In genomic region chr2:26574862-26575261, GRCm38 (mm10) we compare ENCODE assay signal across 18 mouse cellular contexts. TPM values are rescaled to one million over a fixed set of nuclear protein-coding genes. Genes with fewer than 3 reads are reported as not detected.
A peak's percentile ranks its signal among the peaks of the same experiment; 100 is the strongest.
DNase-seq lines count a peak whose midpoint lies in the region; ATAC-seq and TF ChIP-seq lines count a peak whose summit lies in the region.
"Had no signal": no experiment of that assay in that cellular context is flagged by ENCODE, and none has a peak within 500 bp of the region (broad histone marks: within the 10 kb centered on the region; RNA-seq: fewer than 3 reads in every experiment).

No protein-coding gene starts in this region.

- intact Hi-C loops in heart, adult 2 months (cut with DNase I), result no loop called here
- intact Hi-C loops in heart, postnatal 36 days (cut with DNase I), result no loop called here

- TF ChIP-seq EP300 in heart, adult 2 months (IDR thresholded peaks at IDR 0.05; ENCODE audit: insufficient read depth, low read depth, low read length), result no peak

- no peak for DNase-seq in heart, adult 2 months
- no peak for DNase-seq in heart, postnatal 36 days
- DNase-seq in kidney, adult 2 months, result no peak
- no peak for DNase-seq in kidney, adult 8-10 months
- DNase-seq in midbrain, embryonic 10.5 days (ENCODE audit: low spot score), result peak; percentile 27
- no peak for DNase-seq in midbrain, embryonic 11.5 days (ENCODE audit: low spot score, missing footprints)
- no peak for DNase-seq in ovary, postnatal 10 days (ENCODE audit: low spot score)
- DNase-seq in right cerebral cortex, adult 2 months (ENCODE audit: low spot score in 2 of 2), result no peak
- DNase-seq: adrenal gland, postnatal 25 days; layer of hippocampus, adult 9-11 months; right cerebral cortex, postnatal 25 days; thymus, adult 2 months had no signal

- TF ChIP-seq CTCF in heart, adult 2 months (IDR thresholded peaks at IDR 0.05), result no peak
- TF ChIP-seq CTCF in kidney, adult 2 months (conservative IDR thresholded peaks at IDR 0.05; ENCODE audit: insufficient read depth, insufficient read length, low read depth, low read length), result no peak

- peak overlapping the region; percentile 34; the same call in 1 of the 2 replicates for H3K4me3 ChIP-seq in heart, adult 2 months
- H3K4me3 ChIP-seq in kidney, adult 2 months (ENCODE audit: insufficient read depth, low read depth, low read length), result no peak overlapping the region
- no peak overlapping the region for H3K4me3 ChIP-seq in midbrain, embryonic 10.5 days
- H3K4me3 ChIP-seq in midbrain, embryonic 11.5 days (ENCODE audit: low read depth, low read length), result no peak overlapping the region
- H3K4me3 ChIP-seq: limb, embryonic 10.5 days had no signal

- 63% methylated on average over 5 of the region's 5 CpGs for whole genome bisulfite sequencing in heart, adult 2 months
- 77% methylated on average over 5 of the region's 5 CpGs for WGBS in kidney, adult 2 months
- WGBS in midbrain, embryonic 10.5 days, result 26% methylated on average over 5 of the region's 5 CpGs
- WGBS in midbrain, embryonic 11.5 days, result 20% methylated on average over 5 of the region's 5 CpGs

- H3K36me3 ChIP-seq in heart, adult 2 months (ENCODE audit: control insufficient read depth, insufficient read depth, low read length), result no peaks in the 10 kb centered on the region
- no peaks in the 10 kb centered on the region for H3K36me3 ChIP-seq in kidney, adult 2 months (ENCODE audit: control insufficient read depth, insufficient read depth, low read length)
- no peaks in the 10 kb centered on the region for H3K36me3 ChIP-seq in midbrain, embryonic 10.5 days
- no peaks in the 10 kb centered on the region for H3K36me3 ChIP-seq in midbrain, embryonic 11.5 days (ENCODE audit: control insufficient read depth, insufficient read depth, low read length)
- H3K36me3 ChIP-seq: limb, embryonic 10.5 days had no signal

- no peak for ATAC-seq in midbrain, embryonic 11.5 days (ENCODE audit: low FRiP score)
- ATAC-seq: inflammation-experienced regulatory T-cells, adult 6 months had no signal

- TF ChIP-seq POLR2A in heart, adult 2 months (IDR thresholded peaks at IDR 0.05; ENCODE audit: insufficient read depth, low read depth, low read length), result no peak
- no peak for TF ChIP-seq POLR2A in kidney, adult 2 months (IDR thresholded peaks at IDR 0.05; ENCODE audit: low read depth, low read length)

- no peak overlapping the region for H3K4me2 ChIP-seq in midbrain, embryonic 11.5 days

- H3K27me3 ChIP-seq in heart, adult 2 months (ENCODE audit: control insufficient read depth, insufficient read depth, low read length), result no peaks in the 10 kb centered on the region
- H3K27me3 ChIP-seq in kidney, adult 2 months (replicated peaks; ENCODE audit: control insufficient read depth, insufficient read depth, low read length), result no peaks in the 10 kb centered on the region
- H3K27me3 ChIP-seq in midbrain, embryonic 10.5 days (ENCODE audit: low read depth, poor library complexity, severe bottlenecking), result no peaks in the 10 kb centered on the region
- no peaks in the 10 kb centered on the region; the same call in 1 of the 2 replicates for H3K27me3 ChIP-seq in midbrain, embryonic 11.5 days (ENCODE audit: control insufficient read depth, insufficient read depth, low read length)

- H3K4me1 ChIP-seq in heart, adult 2 months (ENCODE audit: control insufficient read depth, insufficient read depth, low read length), result peaks cover 37% of the 10 kb centered on the region
- H3K4me1 ChIP-seq in kidney, adult 2 months (ENCODE audit: control insufficient read depth, insufficient read depth, low read length), result no peaks in the 10 kb centered on the region; the same call in 1 of the 2 replicates
- H3K4me1 ChIP-seq in midbrain, embryonic 10.5 days, result peaks cover 46% of the 10 kb centered on the region
- 0 out of 2 replicates have a peak, but pooled peaks cover 6% of the 10 kb centered on the region for H3K4me1 ChIP-seq in midbrain, embryonic 11.5 days (ENCODE audit: control insufficient read depth, insufficient read depth, low read length)

- peak overlapping the region; percentile 92 for H3K27ac ChIP-seq in heart, adult 2 months
- H3K27ac ChIP-seq in kidney, adult 2 months (ENCODE audit: insufficient read depth, low read depth, low read length), result peak overlapping the region; percentile 74
- H3K27ac ChIP-seq in midbrain, embryonic 10.5 days (replicated peaks), result peak overlapping the region; percentile 46
- H3K27ac ChIP-seq in midbrain, embryonic 11.5 days (ENCODE audit: low read depth, low read length), result no peak overlapping the region
- H3K27ac ChIP-seq: macrophage had no signal

- no peaks in the 10 kb centered on the region for H3K9me3 ChIP-seq in midbrain, embryonic 10.5 days (replicated peaks)
- H3K9me3 ChIP-seq in midbrain, embryonic 11.5 days (ENCODE audit: control insufficient read depth, low read length), result no peaks in the 10 kb centered on the region
- H3K9me3 ChIP-seq: limb, embryonic 10.5 days had no signal

- no peaks in the 10 kb centered on the region for H3K79me2 ChIP-seq in heart, adult 2 months (replicated peaks; ENCODE audit: control insufficient read depth, insufficient read depth, low read length)

- H3K9ac ChIP-seq in heart, adult 2 months (ENCODE audit: low read depth, low read length), result peak overlapping the region; percentile 31
- H3K9ac ChIP-seq in midbrain, embryonic 11.5 days (ENCODE audit: low read length), result no peak overlapping the region

RNA-seq across cellular contexts. Expression of gene Egfl7, which starts 5.0 kb away (rescaled TPM):
- 100 to 1,000 TPM; 102 to 111 TPM for total RNA-seq in heart, adult 2 months (2021)
- polyA plus RNA-seq in heart, adult 2 months (2012; rRNA removed), result 499 and 610 TPM in 2 replicates
- 100 to 1,000 TPM; 146 to 183 TPM for total RNA-seq in heart, postnatal 36 days (2021)
- 297 and 304 TPM in 2 replicates for polyA plus RNA-seq in kidney, adult 2 months (2012; rRNA removed)
- polyA plus RNA-seq in midbrain, embryonic 10.5 days (2016; fragmentation: Nextera tagmentation; extraction: Ambion mirVana), result 68.5 and 85.7 TPM in 2 replicates
- 52.6 and 58.3 TPM in 2 replicates for polyA plus RNA-seq in midbrain, embryonic 11.5 days (2014; fragmentation: Nextera tagmentation; extraction: Ambion mirVana)

RNA-seq across cellular contexts. Expression of gene Gm20532, which starts 11.6 kb away (rescaled TPM):
- not detected for total RNA-seq in heart, adult 2 months (2021)
- not detected in 2 replicates for polyA plus RNA-seq in heart, adult 2 months (2012; rRNA removed)
- not detected for total RNA-seq in heart, postnatal 36 days (2021)
- not detected in 2 replicates for polyA plus RNA-seq in kidney, adult 2 months (2012; rRNA removed)
- polyA plus RNA-seq in midbrain, embryonic 10.5 days (2016; fragmentation: Nextera tagmentation; extraction: Ambion mirVana), result not detected in 2 replicates
- not detected in 2 replicates for polyA plus RNA-seq in midbrain, embryonic 11.5 days (2014; fragmentation: Nextera tagmentation; extraction: Ambion mirVana)
- total RNA-seq: adrenal gland, postnatal 25 days; ES-E14; neutrophil, adult 5-6 weeks had no signal
- polyA plus RNA-seq: gonadal fat pad, adult 2 months; inflammation-experienced regulatory T-cells, adult 6 months; limb, embryonic 10.5 days; thymus, adult 2 months had no signal

RNA-seq across cellular contexts. Expression of gene Agpat2, which starts 29.4 kb away (rescaled TPM):
- total RNA-seq in heart, adult 2 months (2021), result 10 to 100 TPM; 52.8 to 59.2 TPM
- polyA plus RNA-seq in heart, adult 2 months (2012; rRNA removed), result 117 and 142 TPM in 2 replicates
- total RNA-seq in heart, postnatal 36 days (2021), result 10 to 100 TPM; 69.1 to 71.6 TPM
- 165 and 192 TPM in 2 replicates for polyA plus RNA-seq in kidney, adult 2 months (2012; rRNA removed)
- polyA plus RNA-seq in midbrain, embryonic 10.5 days (2016; fragmentation: Nextera tagmentation; extraction: Ambion mirVana), result 9.0 and 10.6 TPM in 2 replicates
- polyA plus RNA-seq in midbrain, embryonic 11.5 days (2014; fragmentation: Nextera tagmentation; extraction: Ambion mirVana), result 8.2 TPM in 2 replicates

RNA-seq across cellular contexts. Expression of gene Fam69b, which starts 53.4 kb away (rescaled TPM):
- total RNA-seq in heart, adult 2 months (2021), result 10 to 100 TPM; 20.0 to 21.1 TPM
- polyA plus RNA-seq in heart, adult 2 months (2012; rRNA removed), result 45.7 and 47.6 TPM in 2 replicates
- total RNA-seq in heart, postnatal 36 days (2021), result 10 to 100 TPM; 26.4 to 28.3 TPM
- 12.2 and 14.5 TPM in 2 replicates for polyA plus RNA-seq in kidney, adult 2 months (2012; rRNA removed)
- 36.4 and 51.4 TPM in 2 replicates for polyA plus RNA-seq in midbrain, embryonic 10.5 days (2016; fragmentation: Nextera tagmentation; extraction: Ambion mirVana)
- 42.9 and 47.4 TPM in 2 replicates for polyA plus RNA-seq in midbrain, embryonic 11.5 days (2014; fragmentation: Nextera tagmentation; extraction: Ambion mirVana)
- total RNA-seq: neutrophil, adult 5-6 weeks had no signal
- polyA plus RNA-seq: macrophage had no signal

RNA-seq across cellular contexts. Expression of gene Notch1, which starts 58.4 kb away (rescaled TPM):
- total RNA-seq in heart, adult 2 months (2021), result 10 to 100 TPM; 31.6 to 32.4 TPM
- 22.0 and 23.2 TPM in 2 replicates for polyA plus RNA-seq in heart, adult 2 months (2012; rRNA removed)
- 10 to 100 TPM; 29.5 to 34.0 TPM for total RNA-seq in heart, postnatal 36 days (2021)
- 16.1 and 17.7 TPM in 2 replicates for polyA plus RNA-seq in kidney, adult 2 months (2012; rRNA removed)
- 30.1 and 38.3 TPM in 2 replicates for polyA plus RNA-seq in midbrain, embryonic 10.5 days (2016; fragmentation: Nextera tagmentation; extraction: Ambion mirVana)
- polyA plus RNA-seq in midbrain, embryonic 11.5 days (2014; fragmentation: Nextera tagmentation; extraction: Ambion mirVana), result 40.8 and 47.5 TPM in 2 replicates

Comparison
In these comparisons a context has a peak if more than half of its experiments do, and no peak if none do; other contexts are left out.
1. RNA of gene Agpat2, which starts 29.4 kb away (polyA plus RNA-seq): 165 to 192 TPM in kidney, adult 2 months and 117 to 142 TPM in heart, adult 2 months; 9.0 to 10.6 TPM in midbrain, embryonic 10.5 days and 8.2 TPM in midbrain, embryonic 11.5 days; every median in the first group is over 10 times any median in the second.